Mouse (Mus musculus) embryo, embryonic 10.5 days (tissue): ENCODE measurements around the gene Slit3.

ENCODE experiments used
- DNase-seq: peaks from one replicate; pipeline ENCODE4 v3.0.0-alpha.2; 2015; ENCODE audit warnings: low spot score

Slit3 gene

GRCm38 (mm10) chr11:35406522-35406921 is 285.5 kb downstream of the Slit3 start:
- no peak for DNase-seq

- DNase-seq, result peak; percentile 83
These were observed 286.5 kb downstream of the Slit3 start for GRCm38 (mm10) chr11:35407341-35408154.

- no peak for DNase-seq
These were observed 289.4 kb downstream of the Slit3 start for GRCm38 (mm10) chr11:35410431-35410830.

- no peak for DNase-seq
These were observed 294.9 kb downstream of the Slit3 start for GRCm38 (mm10) chr11:35415768-35416401.

DNA sequence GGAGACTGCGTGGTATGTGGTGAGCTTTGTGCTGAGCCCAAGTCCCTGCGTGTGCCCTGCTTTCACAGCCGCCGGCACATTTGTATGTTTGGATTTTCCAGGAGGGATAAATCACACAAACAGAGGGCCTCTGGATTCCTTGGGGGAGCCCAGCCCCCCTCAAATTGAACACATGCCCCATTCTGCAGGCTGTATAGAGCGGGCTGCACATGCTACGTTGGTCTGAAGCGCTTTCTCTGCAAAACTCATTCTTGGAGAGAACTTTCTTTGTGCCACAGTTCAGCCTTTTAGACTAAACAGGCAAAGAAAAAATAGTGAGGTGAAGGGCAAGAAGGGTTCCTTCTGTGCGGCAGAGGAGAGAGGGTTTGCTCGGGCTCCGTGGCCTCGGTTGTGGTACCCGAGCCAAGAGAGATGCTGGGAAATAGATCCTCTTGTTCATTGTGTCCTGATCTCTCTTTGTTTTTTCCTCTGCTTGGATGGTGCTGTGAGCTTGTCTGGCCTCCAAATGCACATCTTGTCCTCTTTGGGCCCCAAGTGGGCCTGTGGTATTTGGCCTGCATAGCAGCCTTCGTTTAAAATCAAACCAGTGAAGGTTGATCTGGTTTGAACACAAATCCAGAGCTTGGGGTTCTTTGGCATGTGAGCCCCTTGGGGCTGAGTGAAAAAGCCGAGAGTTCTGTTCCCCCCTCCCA is 295.5 kb downstream of the Slit3 start:
- DNase-seq, result no peak

DNA sequence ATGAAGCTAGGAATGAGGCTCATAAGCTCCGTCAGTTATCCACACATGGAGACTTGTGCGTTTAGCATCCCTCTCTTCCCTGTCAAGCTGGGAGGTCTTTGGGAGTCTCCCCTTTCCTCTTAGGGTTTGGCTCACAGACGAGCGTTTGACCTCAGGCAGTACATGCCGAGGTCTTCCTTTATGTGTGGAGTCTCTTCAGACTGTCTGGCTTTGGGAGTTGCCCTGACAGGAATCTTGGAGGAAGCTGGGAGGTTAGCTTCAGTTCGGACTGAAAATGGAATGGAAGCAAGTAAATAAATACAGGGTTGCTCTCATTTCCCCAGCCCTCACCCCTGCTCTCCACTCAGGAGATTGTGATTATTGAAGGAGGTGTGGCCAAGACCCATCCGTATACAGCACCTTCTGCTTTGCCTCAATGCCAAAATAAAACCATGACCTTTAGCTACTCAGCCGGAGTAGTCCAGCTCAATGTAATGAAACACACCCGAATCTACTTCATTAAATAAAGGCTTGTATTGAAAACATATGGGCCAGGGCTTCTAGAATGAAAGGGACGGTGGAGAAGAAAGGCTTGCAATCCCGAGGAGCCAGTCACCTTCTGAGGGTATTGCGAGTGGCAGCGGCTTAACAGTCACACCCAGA is 297.0 kb downstream of the Slit3 start:
- DNase-seq, result peak; percentile 59

GRCm38 (mm10) chr11:35419013-35419412 is 298.0 kb downstream of the Slit3 start:
- DNase-seq, result no peak

DNA sequence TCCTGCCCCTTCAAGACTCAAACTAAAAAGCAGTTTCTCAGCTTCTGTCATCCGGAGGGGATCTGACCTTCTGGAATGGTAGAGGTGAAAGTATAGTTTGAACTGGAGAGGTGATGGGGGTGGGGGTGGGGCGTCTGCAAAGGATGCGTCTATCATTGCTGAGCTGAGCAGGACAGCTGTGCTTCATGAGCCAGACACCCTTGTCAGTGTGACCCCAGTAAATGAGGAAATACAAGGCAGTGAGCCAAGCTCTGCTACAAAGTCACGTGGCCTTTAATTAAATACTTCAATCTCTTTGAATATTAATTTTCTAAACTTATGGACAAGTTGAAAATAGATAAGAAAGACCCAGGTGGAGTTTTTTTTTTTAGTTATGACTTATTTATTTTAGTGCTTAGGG is 300.7 kb downstream of the Slit3 start:
- no peak for DNase-seq

DNA sequence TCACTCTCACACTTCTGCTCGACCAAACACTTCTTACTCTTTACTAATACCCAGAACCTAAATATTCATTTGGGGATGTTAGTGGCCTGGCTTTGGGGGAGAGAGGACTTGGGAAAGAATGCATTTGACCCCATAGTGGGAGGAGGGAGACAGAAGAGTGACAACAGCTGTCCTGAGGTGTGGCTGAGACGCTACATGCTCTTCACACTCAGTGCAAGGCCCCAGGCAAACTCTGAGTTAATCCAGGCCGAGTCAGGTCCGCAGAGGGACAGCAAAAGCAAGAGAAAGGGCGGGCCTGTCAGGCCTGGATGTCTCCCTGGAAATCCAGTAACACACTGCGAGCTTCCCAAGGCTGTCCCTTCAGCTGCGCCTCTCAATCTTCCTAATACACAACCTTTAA is 307.0 kb downstream of the Slit3 start:
- DNase-seq, result no peak

- DNase-seq, result no peak
These were observed 310.1 kb downstream of the Slit3 start for GRCm38 (mm10) chr11:35431130-35431529.

GRCm38 (mm10) chr11:35437510-35437909 is 316.5 kb downstream of the Slit3 start:
- DNase-seq, result no peak

GRCm38 (mm10) chr11:35440186-35440585 is 319.2 kb downstream of the Slit3 start:
- no peak for DNase-seq

GRCm38 (mm10) chr11:35444489-35445100 is 323.6 kb downstream of the Slit3 start:
- DNase-seq, result no peak

GRCm38 (mm10) chr11:35447951-35448350 is 326.9 kb downstream of the Slit3 start:
- DNase-seq, result peak; percentile 53

- DNase-seq, result no peak
These were observed 328.2 kb downstream of the Slit3 start for GRCm38 (mm10) chr11:35449199-35449598.

- peak; percentile 85 for DNase-seq
These were observed 330.6 kb downstream of the Slit3 start for GRCm38 (mm10) chr11:35451636-35452035.

- peak; percentile 83 for DNase-seq
These were observed 331.4 kb downstream of the Slit3 start for GRCm38 (mm10) chr11:35452413-35452812.

DNA sequence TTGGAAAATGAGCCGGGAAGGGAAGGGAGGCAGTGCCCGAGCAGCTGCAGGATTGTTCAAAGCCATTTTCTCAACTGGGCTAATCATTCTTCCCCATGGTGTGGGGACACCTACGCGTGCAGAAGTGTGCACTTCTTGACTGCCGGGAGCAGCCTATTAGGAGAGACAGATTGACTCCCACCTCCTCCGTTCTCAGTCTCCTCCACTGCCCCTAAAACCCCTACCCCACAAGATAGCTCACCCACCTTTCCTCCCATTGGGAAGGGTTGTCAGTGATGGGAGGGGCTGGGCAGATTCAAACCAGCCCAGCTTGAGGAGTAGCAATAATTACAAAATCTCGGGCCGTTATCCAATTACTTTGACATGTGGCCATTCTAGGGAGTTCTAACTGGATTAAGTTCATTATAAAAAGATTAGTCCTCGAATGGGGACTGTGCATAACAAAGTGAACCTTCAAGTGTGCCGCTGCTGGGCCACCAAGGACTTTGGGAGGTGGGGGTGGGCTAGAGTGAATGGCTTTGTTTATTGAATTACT is 333.2 kb downstream of the Slit3 start:
- DNase-seq, result peak; percentile 61

DNA sequence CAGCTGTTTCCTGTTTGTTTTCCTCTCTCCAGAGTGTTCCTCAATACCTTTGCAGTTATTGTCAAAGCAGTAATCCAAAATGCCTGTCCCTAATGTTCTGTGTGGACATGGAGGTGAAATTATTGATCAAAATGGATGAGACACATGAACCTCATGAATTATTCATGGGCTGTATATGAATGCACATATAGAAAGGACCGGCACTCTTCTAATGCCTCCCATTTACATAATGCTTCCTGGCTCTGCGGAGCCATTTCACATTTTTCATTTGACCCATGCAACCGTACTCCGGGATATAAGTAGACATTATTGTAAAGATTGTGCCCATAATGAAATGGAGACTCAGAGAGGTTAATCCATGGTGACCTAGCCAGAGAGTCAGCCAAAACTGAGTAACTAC is 333.8 kb downstream of the Slit3 start:
- peak; percentile 59 for DNase-seq

DNA sequence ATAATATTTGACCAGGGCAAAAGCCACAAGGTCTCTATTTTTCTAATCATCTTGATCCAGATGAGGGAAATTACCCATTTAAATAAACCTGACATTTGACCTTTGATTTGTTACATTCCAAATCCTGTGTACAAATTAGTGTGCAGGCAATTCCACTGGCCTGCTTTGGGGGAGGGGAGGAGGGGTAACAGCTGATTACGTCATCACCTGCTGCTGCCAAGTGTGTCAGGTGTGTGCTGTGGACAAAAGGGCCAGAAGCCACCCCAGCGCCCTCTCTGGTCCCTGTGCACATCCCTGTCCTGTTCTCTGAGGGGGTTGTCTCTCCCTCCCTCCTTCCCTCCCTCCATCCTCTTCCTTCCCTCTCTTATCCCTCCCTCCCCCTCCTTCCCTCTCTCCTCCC is 337.0 kb downstream of the Slit3 start:
- DNase-seq, result no peak

DNA sequence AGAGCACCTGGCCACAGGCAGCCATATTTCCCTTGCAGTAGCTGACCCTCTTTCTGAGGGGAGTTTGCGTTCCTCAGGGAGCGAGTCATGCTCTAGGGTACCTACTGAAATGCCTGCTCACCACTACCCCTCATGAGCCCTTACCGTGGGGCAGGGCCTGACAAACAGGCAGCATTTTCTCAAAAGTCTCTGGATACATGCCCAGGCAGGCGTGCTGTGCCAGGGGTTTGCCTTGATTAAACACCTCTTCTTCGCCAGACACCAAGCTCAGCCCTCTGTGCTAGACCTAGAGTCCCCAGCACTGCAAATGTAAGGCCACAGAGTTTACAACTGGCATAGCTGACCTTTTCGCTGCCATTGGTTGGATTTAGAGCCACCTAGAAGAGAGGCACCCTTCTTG is 345.7 kb downstream of the Slit3 start:
- no peak for DNase-seq

DNA sequence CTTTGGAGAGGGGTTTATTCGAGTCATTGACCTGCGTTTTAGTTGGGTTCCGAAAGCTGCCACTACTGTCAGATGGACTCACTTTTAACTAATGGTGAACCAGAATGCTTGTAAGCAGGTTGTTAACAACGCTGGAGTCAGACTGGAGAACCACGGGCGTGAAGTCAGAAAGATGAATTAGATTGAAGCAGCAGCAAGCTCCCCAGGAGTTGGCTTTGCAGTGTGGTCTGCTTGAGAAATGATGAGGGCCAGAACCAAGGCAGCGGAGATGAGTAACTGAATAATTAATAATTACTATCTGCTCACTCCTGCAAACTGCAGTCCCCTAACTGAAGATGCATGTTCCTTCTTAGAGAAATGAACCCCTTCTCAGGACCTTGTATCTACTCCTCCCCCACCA is 347.8 kb downstream of the Slit3 start:
- DNase-seq, result no peak
